ENCODE assay signal across 8 mouse cellular contexts in genomic region chr1:128786941-128787569, GRCm38 (mm10).
A peak's percentile ranks its signal among the peaks of the same experiment; 100 is the strongest.
DNase-seq lines count a peak whose midpoint lies in the region; TF ChIP-seq lines count a peak whose summit lies in the region.

No protein-coding gene starts in this region.

- H3K36me3 ChIP-seq in heart, embryonic 10.5 days, result no peaks in the 10 kb centered on the region

- no peaks in the 10 kb centered on the region for H3K27me3 ChIP-seq in heart, embryonic 10.5 days (ENCODE audit: insufficient read depth, poor library complexity, severe bottlenecking)

- TF ChIP-seq CTCF in bone marrow, adult 2 months (IDR thresholded peaks at IDR 0.05; ENCODE audit: control insufficient read depth, insufficient read depth, low read length), result no peak

- WGBS in bone marrow, adult 2 months, result 8% methylated on average over 14 of the region's 14 CpGs
- 77% methylated on average over 14 of the region's 14 CpGs for WGBS in heart, embryonic 10.5 days

- H3K27ac ChIP-seq in bone marrow, adult 2 months (ENCODE audit: control insufficient read depth, insufficient read depth, low read depth, low read length, poor library complexity), result peak overlapping the region; percentile 41
- H3K27ac ChIP-seq in heart, embryonic 10.5 days, result no peak overlapping the region

- peaks cover 2% of the 10 kb centered on the region; the same call in 1 of the 2 replicates for H3K4me1 ChIP-seq in bone marrow, adult 2 months (ENCODE audit: control insufficient read depth, insufficient read depth, low read length)
- no peaks in the 10 kb centered on the region for H3K4me1 ChIP-seq in heart, embryonic 10.5 days

- peak; percentile 64 to 72 for DNase-seq in cerebellum, postnatal 10 days
- DNase-seq in cerebellum, adult 18-20 months, result no peak
- DNase-seq in left cerebral cortex, adult 11 months (ENCODE audit: low spot score), result peak; percentile 61
- peak; percentile 70 to 78 for DNase-seq in right cerebral cortex, postnatal 10 days (ENCODE audit: low spot score in 2 of 2)
- DNase-seq in adipocyte (ENCODE audit: low spot score), result no peak
- DNase-seq in heart, embryonic 10.5 days (ENCODE audit: low spot score), result no peak
- no peak for DNase-seq in kidney, postnatal 14 days

- H3K9me3 ChIP-seq in heart, embryonic 10.5 days, result no peaks in the 10 kb centered on the region

- no peak overlapping the region for H3K4me3 ChIP-seq in bone marrow, adult 2 months (replicated peaks; ENCODE audit: control insufficient read depth, low read depth, low read length)
- no peak overlapping the region for H3K4me3 ChIP-seq in heart, embryonic 10.5 days

- no peak for TF ChIP-seq POLR2A in bone marrow, adult 2 months (IDR thresholded peaks at IDR 0.05; ENCODE audit: borderline replicate concordance, control insufficient read depth, low read depth, low read length)

Comparison
In these comparisons a context has a peak if more than half of its experiments do, and no peak if none do; other contexts are left out.
1. DNase-seq: peak in cerebellum, postnatal 10 days (2 of 2), left cerebral cortex, adult 11 months (single experiment) and right cerebral cortex, postnatal 10 days (2 of 2); none in cerebellum, adult 18-20 months (0 of 2), adipocyte (single experiment), heart, embryonic 10.5 days (single experiment) and kidney, postnatal 14 days (single experiment).